Mouse (Mus musculus) layer of hippocampus, adult 11-12 months (tissue): ENCODE measurements around the gene Cd47.

ENCODE experiments used
- DNase-seq: peaks from one replicate; pipeline ENCODE4 v3.0.0; 2022; ENCODE audit warnings: low spot score

Gene Cd47

DNA sequence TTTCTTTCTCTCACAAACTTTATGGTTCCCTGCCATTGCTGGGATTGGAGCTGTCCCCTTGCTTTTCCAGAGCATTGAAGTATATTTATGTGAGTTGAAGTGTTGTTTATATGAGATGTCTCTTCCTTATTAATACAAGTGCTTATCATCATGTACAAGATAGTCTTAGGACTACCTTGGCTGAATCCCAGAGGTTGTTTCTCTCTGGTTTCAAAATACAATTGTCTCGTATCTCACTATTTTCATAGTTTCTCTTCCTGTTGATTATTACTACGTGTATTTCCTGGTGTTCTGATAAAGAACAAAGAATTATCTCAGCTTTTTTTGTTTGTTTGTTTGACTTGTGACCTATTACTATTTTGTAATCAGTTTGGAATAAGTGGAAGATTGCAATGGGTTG is 73.6 kb downstream of the Cd47 start:
- no peak for DNase-seq

DNA sequence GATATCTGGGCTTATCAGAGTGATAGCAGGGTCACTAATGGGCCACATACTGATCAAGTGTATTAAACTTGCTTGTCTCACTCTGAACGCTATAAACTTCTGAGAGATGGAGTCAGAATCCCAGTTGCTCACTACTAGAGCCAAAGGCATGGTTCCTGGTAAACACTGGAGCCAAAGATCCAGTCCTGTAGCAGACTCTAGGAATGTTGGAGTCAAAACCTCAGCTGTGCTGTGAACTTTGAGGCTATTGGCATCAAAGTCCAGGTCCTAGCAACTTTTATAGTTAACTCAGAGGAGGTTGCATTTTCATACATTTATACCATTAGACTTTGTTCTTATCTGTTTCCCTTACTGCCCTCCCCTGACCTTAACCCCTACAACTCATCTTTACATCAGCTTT is 74.2 kb downstream of the Cd47 start:
- no peak for DNase-seq

DNA sequence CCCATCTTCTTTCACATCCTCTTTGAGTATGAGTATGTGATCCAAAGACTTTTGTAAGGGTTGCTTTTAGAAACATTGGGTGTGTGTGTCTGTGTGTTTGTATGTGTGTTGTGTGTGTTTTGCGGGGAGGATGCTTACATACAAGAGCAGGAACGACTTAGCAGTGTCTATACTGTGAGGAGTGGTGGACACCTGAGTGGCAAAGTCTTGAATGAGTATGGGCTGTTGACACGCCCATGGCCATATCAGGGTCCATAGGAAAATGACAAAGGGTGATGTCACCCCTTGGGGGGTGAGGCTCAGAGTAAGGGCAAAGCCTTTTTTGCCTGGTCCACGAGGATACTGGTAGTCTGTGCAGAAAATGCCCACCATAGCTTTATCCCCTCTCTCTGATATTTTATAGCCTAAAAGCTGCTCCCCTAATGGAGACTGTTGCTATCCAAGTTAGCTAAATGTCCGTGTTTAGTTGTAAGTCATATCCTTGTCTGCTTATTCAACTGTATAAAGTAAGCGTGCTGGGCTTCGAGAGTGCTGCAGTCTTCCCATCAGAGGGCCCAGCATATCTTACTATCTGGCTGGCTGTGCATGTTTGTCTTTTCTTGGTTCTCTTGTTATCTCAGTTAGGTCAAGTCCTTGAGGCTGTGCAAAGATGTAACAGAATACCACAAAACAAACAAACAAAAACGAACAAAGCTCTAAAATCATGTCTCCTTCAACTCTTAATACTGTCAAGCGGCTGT is 76.1 kb downstream of the Cd47 start:
- no peak for DNase-seq

DNA sequence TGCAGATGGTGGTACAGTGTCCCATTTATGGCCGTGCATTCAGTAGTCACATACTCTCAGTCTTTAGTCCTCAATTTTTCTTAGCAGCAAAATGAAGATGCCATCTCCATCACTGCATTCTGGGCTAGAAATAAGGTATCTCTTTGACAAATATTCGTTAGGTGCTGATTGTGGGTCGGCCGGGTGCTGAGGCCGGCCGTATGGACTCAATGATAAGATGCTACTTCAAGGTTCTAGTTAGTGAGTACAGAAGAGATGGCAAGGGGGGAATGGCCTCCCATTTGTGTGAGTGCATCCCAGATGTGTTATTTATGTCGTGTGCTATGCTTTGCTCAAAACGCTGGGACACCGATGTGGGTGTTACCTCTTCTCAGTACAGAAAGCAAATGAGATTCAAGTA is 76.9 kb downstream of the Cd47 start:
- no peak for DNase-seq

DNA sequence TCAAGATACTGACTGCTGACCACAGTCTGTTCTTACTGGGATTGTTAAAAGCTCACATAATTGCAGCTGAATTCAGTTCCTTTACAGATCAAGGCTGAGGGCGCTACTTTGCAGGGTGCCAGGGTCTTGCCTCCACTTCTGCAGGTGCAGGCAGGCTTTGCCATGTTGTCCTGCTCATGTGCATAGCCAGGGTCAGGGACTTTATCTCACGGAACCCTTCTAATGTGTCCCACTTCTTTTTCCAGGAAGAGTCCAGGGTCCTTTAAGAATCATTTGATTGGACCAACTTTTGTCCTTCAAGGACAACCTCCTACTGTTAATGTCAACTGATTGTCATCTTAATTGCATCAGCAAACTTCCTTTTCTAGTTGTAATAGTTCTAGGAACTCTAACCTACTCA is 77.7 kb downstream of the Cd47 start:
- no peak for DNase-seq

DNA sequence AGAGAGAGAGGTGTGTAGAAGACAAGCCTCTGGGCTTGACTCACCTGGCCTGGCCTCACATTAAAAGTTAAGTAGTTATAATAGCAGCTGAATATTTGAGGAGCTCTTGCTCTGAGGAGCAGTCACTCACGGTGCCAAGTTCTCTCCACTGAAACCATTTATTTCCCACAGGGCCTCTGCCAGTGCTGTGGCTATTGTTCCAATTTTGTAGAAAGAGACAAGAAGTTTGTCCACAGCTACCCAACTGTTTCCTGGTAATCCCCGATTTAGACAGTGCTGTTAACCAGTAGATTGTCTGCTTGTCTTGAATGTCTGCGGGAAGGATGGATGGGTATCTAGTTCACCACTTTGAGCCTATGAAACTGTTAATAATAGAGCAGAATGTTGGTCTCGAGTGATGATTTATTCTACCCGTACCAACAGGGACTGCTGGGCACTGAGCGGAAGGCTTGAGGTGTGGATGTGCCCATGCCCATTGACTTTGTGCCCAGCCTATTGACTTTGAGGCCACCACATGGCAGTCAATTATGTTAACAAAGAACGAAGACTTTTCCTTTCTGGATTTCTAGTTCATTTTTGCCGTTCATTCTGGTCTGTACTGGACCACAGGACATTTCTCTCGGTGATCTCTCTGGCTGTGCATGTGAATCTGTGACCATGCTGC is 86.2 kb downstream of the Cd47 start:
- DNase-seq, result no peak

DNA sequence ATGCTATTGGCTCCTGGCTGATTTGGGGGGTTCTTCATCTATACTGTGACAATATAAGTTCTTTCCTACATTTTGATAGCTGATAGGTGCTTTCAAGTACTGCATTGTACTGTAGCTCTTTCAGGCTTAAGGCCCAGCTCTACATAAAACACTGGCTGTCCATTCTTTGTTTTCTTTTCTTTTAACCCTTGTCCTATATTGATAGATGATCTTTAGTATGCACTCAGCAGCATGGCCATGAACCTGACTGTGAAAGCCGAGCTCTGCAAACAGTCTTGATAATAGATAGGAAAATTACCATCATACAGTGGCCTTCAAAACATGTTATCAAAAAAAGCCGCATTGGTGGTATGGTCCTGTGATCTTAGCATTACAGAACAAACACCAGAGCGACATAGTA is 87.0 kb downstream of the Cd47 start:
- DNase-seq, result no peak

DNA sequence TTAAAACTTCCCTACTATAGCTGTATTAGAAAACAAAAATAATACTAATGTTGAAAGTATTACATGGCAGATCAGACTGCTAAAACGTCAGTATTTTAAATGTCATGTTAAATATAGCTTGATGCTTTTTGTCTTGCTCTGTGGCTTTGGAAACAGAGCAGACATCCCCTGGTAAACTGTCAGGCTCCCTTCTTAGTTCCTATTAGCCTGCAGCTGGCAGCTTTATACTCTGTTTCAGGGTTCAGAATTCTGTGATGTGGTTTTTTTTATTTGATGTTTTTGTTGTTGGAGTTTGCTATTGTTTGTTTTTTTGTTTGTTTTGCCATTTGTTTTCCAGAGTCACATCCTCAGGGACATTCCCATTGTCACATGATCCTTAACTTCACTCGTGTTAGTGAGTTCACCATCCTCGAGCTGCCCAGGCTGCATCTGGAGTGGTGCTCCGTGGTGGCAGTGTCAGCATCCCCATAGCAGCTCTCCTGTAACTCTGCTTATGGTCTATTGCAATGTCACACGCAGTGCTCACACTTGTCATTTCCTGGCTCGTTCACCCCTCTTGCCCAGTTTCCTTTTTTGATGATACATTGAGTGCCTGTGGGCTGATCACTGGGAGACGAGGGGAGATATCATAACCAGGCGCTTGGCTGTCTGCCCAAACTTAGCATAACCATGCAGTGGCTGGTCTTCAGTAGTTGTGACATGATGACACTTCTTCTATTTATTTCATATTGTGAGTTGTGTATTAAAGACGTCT is 87.7 kb downstream of the Cd47 start:
- no peak for DNase-seq

DNA sequence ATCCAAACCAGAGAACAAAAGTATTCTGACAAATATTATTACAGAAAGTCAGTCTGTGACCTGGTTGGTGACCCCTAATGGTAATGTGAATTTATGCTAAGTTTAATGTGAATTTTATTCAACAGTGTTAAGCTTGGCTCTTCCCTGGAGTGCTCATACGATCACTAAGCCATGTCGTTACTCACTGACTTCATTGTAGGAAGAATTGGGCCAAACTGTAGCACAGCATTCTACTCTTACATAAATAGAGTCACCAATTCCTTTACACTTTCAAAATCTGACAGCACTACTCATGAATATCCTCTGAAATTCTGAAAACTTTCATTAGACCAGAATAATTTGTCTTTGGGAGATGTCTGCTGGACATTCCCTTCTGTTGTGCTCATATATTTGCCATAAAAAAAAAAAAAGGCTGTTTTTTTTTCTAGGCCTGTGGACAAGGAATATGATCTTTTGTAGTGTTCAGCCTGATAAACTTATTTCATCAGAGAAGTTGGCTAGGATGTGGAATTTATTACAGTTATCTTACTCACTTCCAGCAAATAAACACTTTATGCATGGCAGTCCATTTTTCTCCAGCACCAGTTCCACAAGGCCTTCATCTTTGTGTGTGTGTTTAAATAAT is 88.8 kb downstream of the Cd47 start:
- DNase-seq, result no peak

DNA sequence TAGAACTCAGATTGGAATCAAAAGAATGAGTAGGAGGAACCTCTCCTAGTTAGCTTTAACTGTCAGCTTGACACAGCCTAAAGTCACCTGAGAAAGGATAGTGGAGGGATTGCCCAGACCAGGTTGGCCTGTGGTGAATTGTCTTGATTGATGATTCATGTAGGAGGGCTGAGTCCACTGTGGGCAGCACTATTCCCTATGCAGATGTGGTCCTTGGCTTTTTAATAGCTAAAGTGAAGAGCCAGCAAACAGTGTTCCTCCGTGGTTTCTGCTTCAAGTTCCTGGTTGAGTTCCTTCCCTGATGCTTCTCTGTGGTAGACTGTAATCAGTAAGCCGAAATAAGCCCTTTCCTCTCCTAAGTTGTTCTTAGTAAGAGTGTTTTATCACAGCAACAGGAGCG is 91.9 kb downstream of the Cd47 start:
- DNase-seq, result no peak

DNA sequence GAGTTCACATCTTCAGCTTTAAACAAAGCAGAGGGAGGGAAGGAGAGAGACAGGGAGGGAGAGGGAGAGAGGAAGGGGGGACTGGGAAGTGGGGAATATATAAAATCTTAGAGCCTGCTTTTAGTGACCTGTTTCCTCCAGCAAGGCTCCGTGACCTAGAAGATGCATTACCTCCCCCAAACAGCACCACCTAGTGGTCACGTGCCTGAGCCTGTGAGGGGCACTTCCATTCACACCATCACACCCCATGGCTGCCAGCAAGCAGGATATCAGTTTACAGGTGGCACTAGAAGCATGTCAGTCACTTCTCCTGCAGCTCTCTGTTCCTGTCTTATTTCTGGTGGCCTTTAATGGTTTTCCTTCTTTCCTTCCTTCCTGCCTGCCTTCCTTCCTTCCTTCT is 92.6 kb downstream of the Cd47 start:
- DNase-seq, result no peak

DNA sequence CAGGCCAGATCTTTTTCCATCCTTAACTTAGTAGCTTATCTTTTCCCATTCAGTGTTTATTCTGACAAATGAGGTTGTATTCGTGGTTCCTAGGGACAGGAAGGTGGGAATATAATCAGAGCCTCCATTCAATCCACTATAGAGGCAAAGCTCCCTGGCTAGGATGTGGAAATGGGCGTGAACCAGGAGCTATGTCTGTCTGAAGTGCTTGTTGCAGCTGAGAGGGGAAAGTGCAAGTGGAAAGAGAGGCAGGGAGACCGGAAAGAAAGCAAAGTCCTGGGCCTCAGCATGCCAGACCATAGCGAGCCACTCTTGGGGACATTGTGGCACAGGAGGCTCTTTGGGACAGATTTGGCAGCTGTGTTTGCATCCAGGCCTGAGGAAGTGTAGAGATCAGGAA is 94.3 kb downstream of the Cd47 start:
- no peak for DNase-seq

DNA sequence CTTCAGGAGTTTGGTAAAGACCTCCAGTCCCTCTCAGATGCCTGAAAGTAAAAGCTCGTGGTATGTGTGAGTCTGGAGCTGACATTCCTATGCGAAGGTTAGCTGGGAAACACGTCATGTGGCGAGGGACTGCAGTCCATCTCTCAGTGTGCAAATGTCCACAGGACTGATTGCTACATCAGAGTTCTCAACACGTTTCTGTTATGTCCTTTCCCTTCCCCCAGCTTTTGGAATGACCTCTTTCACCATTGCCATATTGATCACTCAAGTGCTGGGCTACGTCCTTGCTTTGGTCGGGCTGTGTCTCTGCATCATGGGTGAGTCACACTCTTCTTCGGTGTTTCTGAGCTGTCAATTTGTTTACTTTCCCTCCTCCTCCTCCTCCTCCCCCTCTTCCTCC is 95.8 kb downstream of the Cd47 start:
- DNase-seq, result no peak

DNA sequence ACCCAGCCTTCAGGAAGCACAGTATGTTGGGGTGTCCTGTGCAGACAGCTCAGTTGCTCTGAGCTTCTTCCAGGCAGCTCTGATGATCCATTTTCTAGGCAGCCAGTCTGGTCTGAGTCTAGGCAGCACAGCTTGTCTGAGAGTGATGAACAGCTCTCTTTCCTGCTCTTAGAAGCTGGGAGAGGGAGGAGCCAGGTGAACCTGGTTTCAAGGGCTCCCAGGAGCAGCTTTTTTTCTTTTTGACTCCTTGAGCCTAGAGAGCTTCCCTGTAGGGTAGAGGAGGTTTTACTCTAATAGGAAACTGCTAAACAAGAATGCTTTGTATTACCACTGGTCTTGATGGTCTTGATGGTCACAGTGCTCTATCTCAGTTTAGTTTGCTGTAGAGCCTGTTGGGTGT is 101.1 kb downstream of the Cd47 start:
- DNase-seq, result no peak

DNA sequence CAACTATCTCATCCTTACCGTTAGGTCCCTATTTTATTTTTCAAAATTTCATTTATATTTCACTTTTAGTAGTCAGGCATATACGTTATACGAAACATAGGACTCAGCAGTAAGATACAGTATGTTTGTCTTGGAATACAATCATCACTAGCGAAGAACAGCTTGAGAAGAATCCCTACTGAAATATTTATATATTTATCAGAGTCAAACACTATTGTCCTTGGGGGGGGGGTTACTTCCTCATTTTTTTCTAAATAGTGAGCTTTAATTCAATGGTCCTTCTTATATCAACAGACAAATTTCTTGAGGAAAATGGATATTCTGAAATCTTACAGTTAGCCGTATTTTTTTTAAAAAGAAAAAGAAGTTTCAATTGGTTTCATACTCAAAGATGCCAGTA is 101.8 kb downstream of the Cd47 start:
- no peak for DNase-seq

DNA sequence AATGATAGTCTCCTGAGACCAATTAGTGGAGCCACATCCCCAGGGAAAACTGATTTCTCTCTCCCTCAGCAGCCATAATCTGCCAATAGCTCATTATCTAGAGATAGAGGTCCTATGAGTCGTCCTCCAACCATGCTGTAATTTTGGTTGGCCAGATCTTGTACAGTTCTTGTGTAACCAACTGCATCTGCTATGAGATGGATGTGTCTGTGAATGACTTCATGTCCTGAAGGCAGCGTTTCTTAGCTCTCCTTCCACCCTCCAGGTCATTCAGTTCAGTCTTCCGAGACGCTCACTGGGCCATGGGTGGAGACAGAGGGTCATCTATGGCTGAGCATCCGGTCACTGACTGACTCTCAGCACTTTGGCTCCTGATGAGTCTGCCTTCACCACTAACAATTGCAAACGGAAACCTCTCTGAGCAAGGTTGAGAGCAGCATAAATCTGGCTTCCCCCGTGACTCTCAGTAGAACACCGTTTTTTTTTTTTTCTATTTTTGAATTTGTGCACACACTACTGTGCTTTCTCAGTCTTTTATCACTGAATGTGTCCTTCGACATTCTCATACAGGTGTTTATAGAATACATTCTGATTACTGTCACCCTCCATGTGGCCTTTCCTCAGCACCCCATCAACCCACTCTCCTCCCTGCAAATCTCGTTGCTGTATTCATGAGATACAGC is 104.1 kb downstream of the Cd47 start:
- DNase-seq, result no peak

DNA sequence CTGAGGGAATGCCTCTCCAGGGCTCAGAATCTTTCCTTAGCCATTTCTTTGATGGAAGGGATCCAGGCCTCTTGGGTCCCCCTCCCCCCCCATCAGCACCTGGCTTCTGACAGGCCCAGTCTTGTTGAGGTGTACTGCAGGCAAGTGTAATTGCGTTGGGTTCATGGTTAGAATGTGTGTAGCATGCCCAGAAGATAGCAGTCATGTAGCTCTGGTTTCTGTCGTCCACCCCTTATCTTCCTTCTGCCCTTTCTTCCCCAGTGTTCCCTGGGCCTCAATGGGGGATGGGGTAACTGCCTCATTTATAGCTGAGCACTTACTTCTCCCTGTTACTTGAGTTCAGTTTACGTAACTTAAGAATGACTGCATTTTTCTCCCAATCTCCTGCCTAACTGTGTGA is 104.7 kb downstream of the Cd47 start:
- DNase-seq, result no peak

DNA sequence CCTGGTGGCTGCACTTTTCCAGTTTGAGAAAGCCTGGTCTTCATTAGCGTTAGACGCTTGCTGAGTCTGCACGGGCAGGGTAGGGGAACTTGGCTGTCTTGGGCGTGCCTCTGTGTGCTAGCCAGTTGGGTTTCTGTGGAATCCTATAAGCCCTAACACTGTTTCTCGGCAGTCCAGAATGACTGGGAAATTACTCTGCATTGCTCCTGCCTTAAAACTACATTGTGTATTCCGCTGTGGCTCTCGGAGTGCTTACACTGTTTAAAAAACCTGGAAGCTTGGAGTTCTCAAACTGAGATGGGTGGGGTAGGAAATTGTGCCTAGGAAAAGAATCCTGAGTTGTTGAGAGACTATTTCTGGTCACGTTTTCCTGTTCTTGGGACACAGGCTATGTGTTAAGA is 105.3 kb downstream of the Cd47 start:
- DNase-seq, result no peak

DNA sequence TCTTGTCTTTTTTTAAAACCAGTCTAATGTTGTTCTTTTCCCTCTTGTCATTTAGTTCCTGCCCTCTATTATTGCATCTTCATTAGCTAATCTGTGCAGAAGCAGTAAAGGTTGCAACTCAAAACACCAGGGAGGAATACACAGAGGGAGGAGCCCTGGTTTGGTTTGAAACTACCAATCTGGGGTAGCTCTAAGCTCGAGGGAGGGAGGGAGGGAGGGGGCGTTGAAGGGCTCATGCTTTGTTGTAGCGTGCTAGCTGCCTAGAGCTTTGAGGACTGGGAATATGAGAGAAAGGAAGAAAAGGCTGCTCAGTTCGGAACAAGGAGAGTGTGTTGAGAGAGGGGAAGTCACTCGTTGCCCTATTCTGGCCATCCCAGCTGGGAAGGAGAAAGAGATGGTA is 105.7 kb downstream of the Cd47 start:
- DNase-seq, result no peak

DNA sequence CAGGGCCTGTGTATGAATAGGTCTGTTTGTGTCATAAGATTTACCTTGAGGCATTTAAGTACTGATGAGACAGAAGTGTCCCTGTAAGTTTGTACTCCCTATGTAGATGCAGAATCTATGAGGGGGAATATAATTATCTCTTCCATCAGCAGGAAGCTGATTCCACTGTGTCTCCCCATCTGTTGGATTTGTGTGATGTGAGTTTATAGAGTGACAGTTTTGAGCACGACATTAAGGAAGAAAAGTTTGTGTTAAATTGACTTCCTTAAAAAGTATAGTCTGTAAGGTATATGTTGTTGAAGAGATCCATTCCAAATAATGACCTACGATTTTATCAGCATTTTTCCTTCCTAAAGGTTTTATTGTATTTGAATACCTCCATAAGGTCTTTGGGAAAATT is 106.6 kb downstream of the Cd47 start:
- DNase-seq, result no peak

DNA sequence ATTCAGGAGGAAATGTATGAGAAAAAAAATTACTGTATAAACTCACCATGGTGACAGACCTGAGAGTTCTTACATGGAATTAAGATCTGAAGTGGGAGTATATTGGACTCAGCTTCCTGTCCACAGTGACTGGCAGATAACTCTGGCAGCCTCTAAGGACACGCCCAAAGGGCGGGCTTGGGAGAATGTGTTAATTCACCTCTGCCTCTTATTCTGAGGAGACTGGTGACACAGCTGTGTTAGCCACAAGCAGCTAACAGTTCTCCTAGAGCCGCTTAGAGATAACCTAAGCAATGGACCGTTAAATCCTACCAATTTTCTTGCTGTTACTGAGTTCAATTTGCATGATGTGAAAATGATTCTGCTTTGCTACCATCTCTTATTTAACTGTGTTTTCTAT is 107.0 kb downstream of the Cd47 start:
- no peak for DNase-seq

DNA sequence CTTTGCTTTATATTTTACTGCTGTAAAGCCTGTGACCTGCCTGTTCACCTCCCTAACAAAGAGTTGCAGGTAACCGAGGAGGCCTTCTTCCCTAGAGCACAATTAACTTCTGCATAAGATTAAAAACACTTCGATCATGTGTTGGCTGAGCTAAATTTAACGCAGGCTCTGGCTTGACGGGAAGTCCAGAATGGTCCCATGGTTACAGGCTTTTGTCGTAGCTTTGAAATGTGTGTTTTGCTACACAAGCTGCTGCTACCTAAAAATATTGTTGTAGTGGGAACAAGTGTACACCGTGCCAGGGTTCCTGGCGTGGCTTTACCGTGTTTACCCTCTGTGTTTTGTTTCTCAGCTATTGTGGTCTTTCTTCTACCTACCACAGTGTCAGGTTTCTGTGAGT is 109.2 kb downstream of the Cd47 start:
- peak; percentile 46 for DNase-seq
